Mouse (Mus musculus) olfactory bulb, adult 2 months (tissue): ENCODE data around the gene Serinc3.

Experiments
- CTCF ChIP-seq: fragments of 200-500 bp; IDR thresholded peaks from 2 replicates; pipeline ENCODE4 v1.5.1; 2012; ENCODE audit warnings: low read depth, mild to moderate bottlenecking, low read length, moderate library complexity; ENCODE audit not compliant: insufficient read depth
- POLR2A ChIP-seq: fragments of 200-500 bp; IDR thresholded peaks from 2 replicates; pipeline ENCODE4 v1.6.1; 2012; ENCODE audit warnings: mild to moderate bottlenecking, low read depth, low read length, moderate library complexity; ENCODE audit not compliant: insufficient read depth

GRCm38 (mm10) chr2:163659431-163659830 lies 14.5 kb upstream of the Serinc3 start:
- TF ChIP-seq POLR2A (no peak), CTCF (no peak)
